Mouse (Mus musculus) cerebellum, postnatal 36 days (tissue): ENCODE measurements around the gene Slit2.

Experiments
- DNase-seq, 2 experiments: peaks; one replicate each; pipeline ENCODE4 v3.0.0; 2021 to 2022; ENCODE audit warnings: mixed read lengths in 2 of 2

Slit2 gene

DNA sequence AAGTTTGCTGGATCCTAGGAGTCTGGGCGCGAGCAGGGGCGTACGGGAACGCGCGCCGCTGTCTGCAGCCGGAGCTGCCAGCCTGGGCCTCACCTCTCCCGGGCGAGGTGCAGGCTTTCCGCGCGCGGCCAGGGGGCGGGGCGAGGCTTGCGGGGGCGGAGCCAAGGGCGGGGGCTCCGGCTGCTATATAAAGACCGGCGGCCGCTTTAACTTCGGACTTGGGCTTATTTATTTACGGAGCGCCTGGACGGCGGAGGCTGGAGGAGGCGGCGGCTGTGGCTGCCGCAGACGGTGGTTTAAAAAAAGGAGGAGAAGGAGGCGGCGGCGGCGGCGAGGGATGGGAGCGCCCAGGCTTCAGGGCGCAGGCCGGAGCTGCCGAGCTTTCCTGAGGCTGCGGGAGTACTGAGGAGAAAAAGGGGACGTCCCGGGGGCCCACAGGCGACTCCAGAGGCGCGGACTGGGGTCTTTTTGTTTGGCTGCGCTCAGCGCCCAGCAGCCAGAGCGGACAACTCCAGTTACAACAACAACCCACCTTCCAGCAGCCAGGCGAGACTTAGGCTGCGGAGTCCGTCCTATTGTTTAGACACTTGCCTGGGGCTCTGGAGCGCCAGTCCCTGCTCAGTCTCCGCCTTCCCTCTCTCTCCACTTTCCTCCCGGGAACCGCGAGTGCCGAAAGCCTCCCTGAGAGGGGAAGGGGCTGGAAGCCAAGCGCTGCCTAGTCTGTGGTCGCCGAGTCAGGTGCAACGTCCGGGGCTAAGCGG, at the start of gene Slit2:
TSS of gene Slit2 (plus strand) at position 198 of the 761 bp plus-strand sequence.
- DNase-seq = peak; percentile 31 to 45

DNA sequence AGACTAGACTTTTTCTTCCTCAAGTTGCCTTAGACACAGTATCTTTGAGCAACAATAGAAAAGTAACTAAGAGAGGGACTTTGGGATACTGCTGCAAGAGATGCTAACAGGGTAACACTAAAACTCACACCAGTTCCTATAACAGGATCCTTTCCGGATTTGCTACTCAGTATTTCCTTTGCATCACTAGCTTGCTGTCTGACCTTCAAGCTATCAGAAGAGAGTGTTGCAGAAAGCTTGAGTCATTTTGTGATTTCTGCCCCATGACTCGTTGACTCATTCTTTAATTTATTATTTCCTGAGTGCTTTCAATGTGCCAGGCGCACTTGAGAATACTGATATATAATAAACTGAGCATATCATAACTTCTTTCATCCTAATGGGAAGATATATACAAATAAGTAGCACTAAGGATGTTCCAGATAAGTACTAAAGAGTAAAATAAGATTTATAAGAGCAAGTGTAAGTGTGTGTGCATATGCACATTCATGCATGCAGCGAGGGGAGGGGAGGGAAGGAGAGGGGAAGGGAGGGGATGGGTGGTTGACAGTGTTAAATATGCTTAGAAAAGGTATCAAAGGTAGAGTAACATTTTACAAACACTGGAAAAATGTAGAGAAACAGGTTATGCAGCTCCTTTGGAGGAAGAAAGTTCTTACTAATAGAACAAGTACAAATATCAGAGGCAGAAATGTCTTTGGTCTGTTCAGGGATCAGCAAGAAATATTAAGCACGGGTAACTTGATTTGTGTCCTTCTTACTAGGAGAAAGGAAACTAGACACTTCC, 44.2 kb upstream of the Slit2 start:
- DNase-seq = no peak

DNA sequence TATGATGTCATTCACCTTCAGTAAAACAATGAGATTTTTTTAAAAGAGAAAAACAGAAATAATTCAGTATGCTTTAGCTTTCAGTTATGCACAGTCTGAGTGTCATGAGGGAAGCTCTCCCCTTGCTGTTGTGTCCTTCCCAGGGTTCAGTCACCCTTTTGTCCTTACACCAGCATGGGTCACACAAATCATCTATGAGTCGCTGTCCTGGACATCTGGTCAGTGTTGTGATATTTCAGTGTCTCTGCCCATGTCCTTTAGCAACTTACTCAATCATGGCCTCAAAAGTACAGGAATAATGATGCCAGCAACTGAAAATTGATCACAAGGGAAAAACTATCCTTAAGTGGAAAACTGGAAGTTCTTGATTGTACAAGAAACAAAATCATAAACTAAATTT, 26.5 kb upstream of the Slit2 start:
- no peak for DNase-seq

DNA sequence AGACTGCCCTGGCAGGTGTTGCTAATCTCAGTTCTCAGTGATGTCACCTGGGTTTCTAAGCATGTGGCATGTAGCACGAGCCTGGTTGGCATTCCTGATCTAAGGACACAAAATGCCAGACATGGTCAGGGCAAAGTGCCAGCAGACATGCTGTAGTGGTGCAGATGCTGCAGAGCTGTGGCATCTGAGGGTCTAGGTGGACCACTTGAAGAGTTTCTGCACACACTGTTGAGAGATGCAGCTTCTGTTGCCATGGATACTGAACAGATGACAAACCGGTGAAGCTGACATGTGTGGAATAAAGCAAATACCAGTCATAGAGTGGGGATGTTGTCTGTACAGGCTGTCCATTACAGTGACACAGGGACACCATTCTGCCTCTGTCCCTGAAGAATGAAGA, 7.1 kb upstream of the Slit2 start:
- DNase-seq = peak in 1 of 2 experiments; percentile 2

GRCm38 (mm10) chr5:47979371-47979770, 3.6 kb upstream of the Slit2 start:
- DNase-seq = no peak

DNA sequence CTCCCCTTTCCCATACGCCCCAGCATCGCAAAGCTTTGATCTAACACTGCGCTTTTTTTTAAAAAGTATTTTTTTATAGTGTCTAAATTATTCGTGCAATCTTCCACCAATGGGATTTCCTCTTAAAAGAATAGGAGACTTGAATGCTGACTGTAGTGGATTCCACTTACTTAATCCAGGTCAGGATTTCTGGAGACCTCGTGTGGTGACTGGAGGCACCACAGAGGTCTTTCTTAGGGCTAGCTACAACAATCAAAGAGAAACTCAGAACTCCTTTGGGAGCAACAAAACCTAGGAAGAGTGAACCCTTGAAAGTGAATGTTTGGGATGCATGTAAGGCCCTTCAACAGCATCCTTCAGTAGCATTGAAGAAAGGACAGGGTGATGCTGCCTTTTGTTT, 2.5 kb upstream of the Slit2 start:
- DNase-seq = no peak

DNA sequence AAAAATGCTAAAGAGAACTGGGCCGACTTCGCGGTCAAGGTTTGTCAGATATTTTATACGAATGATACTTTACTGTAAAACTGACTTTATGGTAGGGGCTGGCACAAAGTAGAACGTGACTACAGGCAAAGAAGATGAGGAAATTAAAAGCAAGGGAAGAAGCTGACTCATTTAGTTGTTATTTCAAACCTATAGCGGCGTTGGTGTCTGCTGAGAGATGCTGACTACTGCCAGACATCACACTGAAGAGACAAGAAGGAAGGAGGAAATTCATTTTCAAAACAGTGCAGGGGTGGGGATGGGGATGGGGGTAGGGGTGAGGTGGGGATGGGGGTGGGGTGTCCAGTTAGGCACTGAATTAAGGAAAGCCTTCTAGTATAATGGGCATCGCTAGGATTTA, 987 bp upstream of the Slit2 start:
- DNase-seq = no peak

DNA sequence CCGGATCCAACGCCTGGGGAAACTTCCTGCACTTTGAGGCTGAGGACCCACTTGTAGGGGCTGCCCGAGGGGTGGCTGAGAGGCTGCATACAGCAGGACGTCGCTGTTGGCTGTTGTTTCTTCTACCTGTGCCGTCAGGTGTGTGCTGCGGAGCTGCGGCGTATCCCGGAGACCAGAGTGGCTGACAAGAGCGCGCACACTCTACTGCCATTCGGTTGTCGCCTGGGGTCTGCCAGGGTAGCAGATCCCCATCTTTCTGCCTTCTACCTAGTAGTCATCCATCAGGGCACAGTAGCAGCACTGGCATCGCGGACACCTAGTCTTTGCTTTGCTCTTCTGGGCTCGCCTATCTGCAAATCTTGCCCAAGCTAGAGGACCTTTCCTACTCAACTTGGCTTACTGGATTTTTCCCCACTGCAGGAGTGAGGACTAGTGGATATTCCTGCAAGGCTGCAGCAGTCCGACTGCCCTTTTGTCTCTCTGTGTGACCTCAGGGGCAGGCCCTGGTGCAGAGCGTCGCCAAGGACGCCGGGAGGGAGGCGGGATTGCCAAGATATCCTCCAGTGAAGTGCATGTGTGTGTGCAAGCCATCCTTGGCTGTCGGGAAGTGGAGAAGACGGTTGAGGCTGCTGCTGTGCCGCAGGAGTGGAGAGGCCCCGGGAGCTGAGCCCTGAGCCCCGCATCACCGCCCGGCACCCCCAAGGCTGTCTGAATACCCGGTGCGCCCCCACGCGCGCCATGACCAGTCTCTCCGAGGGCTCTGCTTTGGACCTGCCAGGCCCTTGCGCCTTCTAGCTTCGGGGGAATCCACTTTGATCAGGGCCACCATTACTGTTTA, 1.0 kb downstream of the Slit2 start:
- peak in 1 of 2 experiments; percentile 1 for DNase-seq

- DNase-seq = no peak
These were observed 1.8 kb downstream of the Slit2 start for GRCm38 (mm10) chr5:47984584-47985197.

GRCm38 (mm10) chr5:47985198-47985631, 2.3 kb downstream of the Slit2 start:
- no peak for DNase-seq

DNA sequence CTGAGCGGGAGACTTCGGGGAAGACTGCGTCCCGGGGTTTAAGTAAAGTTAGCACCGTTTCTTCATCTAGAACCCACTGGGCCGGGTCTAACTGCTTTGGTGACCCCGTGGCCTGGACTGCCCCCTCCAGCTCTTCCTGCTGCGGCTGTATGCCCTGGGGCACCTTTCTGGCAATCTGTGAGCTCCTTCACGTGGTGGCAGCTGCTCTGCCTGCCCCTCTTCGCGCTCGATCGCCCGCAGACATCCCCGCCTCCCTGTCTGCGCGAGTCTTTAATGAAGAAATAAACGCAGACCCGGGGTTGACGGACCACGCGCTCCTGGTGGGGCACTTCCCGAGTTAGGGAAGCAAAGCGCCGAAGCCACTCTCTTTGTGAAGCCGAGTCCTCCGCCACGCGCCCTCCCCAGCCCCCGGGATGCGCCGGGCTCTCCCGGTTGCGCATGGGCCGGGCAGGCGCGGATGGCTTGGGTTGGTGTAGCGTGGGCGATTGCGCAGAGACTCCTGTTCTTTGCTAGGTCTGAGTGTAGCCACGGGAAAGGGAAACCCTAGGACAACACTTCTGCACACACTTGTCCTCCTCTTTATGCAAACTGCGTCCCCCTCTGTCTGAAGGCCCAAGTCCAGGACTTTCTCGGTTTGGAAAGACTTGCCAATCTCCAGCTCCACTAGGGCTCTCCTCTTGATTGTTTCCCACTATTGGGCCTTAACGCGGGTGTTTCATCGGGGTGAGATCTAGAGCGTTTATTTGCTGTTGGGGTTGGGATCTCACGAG, 3.1 kb downstream of the Slit2 start:
- no peak for DNase-seq

GRCm38 (mm10) chr5:47990926-47991325, 8.0 kb downstream of the Slit2 start:
- DNase-seq = no peak

DNA sequence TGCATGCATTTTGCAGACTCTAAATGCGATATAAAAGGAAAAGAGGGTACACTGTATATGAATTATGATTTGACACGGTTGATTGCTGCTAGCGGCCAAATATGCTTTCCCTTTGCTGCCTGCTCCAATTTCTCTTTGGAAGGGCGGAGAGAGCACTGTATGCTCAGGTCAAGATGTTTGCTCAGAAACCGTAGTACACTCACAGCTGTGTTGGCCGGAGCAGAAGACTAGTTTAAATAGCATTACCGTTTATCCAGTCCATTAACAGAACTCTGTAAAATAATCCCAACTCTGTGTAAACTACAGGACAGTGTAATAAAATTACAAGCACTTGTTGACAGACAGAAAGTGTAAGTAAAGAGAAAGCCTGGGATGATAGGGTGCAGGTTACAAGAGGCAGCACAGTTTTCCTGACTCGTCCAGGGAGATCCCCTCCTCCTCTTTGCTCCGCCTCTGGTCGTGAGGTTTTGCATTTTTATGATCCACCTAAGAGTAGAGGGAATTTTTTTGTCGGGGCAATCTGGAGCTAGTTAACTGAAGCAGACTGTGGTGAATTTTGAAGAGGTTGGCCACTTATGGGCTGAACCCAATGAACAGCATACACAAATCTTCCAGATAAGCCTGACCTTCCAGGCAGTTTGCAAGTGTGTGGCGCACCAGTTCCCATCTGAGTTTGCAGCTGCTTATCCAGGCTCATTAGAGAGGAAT, 20.9 kb downstream of the Slit2 start:
- DNase-seq = no peak

- DNase-seq = no peak
These were observed 22.6 kb downstream of the Slit2 start for GRCm38 (mm10) chr5:48005533-48005932.

DNA sequence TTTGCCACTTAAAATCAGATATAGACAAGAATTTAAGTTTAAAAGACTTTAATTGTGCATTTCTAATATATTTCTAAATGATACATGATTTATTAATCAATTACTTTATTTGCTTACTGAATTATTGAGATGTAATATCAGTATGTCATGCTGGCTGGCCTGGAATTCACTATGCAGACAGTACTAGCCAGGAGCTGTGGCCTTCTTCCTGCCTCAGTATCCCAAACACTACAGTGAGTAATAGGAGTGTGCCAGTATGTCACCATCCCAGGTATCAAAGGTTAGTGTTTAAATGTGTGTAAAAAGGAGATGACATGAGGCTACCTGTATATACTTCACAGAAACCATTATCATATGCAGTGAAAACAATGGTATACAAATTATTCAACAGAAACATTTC, 23.1 kb downstream of the Slit2 start:
- DNase-seq = no peak

DNA sequence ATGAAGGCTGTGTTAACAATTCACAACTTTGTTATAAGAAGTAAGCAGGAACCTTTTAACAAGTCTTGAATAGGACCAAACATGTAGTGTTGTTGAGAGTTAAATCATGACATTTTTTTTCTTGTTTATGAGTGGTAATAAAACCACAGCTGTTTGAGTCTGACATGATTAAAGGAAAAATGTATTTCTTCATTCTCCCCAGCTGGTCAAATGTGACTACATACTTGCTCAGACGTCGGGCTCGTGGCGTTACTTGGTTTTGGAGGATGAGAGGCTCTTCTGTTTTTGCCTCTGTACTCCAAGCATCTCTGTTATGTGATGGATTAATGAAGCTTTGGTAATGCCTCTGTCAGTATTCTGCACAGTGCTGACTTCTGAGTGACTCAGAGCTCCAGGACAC, 40.5 kb downstream of the Slit2 start:
- no peak for DNase-seq

GRCm38 (mm10) chr5:48034875-48035274, 51.9 kb downstream of the Slit2 start:
- no peak for DNase-seq

GRCm38 (mm10) chr5:48038033-48038432, 55.1 kb downstream of the Slit2 start:
- DNase-seq = no peak

GRCm38 (mm10) chr5:48048986-48049751, 66.2 kb downstream of the Slit2 start:
- no peak for DNase-seq

DNA sequence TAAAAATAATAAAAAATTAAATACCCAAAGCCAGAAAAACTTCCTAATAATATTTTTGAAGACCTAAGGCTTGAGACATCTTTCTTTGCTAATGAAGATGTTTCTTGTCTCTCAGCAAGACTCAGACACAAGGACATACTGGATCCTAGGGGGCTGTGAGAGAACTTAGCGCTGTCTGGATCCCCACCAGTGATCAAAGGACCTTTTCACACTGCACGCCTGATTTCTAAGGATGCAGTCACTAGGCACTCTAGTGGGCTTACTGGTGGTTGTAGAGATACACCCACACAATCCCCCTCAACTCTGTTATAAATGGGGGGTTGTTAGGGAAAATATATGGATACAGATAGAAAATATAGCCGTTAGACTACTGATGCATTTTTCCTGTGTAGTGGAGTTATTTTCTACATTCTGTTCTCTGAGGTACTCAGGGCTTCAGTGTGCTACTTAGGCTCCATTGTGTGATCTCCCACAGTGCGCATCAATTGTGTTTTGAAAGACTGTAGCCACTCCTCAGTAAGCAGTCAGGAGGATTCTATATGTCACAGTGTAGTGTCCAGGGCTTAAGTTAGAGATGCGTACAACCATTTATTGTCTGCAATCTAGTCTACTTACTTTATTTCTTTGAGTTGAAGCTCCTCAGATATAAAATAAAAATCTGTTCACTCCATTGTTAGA, 67.8 kb downstream of the Slit2 start:
- no peak for DNase-seq
